Mouse (Mus musculus) adrenal gland (tissue): Measurements from ENCODE around the gene Btn1a1.

Experiments used
- intact Hi-C: fragments of 180-260 bp; cut with DNase I; formaldehyde crosslinking; loops from one replicate; pipeline ENCODE4 v1.15.1; 2025
- long read RNA-seq, 2 experiments: library from polyadenylated mRNA; unstranded; transcript quantifications; one replicate each; pipeline ENCODE4 v2.0.0; 2020; ENCODE audit warnings: borderline replicate concordance in 1 of 2; ENCODE audit not compliant: insufficient replicate concordance in 1 of 2

Gene Btn1a1
- long read RNA-seq, experiment 1, result 0 reads
- long read RNA-seq, experiment 2, result 0 reads

GRCm38 (mm10) chr13:23465600-23466109 is at the start of gene Btn1a1:
TSS of gene Btn1a1 (minus strand) at chr13:23465901.
- intact Hi-C loops, result no loop called here

- intact Hi-C loops, result loop anchor here (5.0 kb wide), 1 partner anchor 1498 kb away; no protein-coding TSS in a partner anchor
These were observed 49.6 kb upstream of the Btn1a1 start for GRCm38 (mm10) chr13:23515281-23515680.

GRCm38 (mm10) chr13:23513517-23513916 is 47.8 kb upstream of the Btn1a1 start:
- intact Hi-C loops, result no loop called here

GRCm38 (mm10) chr13:23510127-23510526 is 44.4 kb upstream of the Btn1a1 start:
- intact Hi-C loops, result no loop called here

DNA sequence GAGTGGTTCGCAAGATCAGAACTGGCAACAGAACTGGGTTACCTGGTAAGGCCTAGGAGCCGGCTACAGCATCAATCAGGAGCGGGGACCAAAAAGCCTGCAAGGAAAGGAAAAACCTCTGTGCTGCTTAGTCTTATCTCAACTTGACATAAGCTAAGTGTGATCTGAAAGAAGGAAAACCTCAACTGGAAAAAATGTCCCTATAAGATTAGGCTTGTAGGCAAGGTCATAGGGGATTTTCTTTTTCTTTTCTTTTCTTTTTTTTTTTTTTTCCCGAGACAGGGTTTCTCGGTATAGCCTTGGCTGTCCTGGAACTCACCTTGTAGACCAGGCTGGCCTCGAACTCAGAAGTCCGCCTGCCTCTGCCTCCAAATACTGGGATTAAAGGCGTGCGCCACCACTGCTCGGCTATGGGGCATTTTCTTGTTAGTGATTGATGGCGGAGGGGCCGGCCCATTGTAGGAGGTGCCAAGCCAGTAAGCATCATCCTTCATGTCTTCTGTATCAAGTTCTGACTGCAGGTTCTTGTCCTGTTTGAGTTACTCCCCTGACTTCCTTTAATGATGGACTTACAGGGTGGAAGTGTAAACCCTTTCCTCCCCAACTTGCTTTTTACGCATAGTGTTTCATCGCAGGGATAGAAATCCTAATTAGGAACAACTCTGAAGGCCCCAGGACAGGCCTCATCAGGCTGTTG is 41.3 kb upstream of the Btn1a1 start:
- intact Hi-C loops, result no loop called here

GRCm38 (mm10) chr13:23506351-23506750 is 40.6 kb upstream of the Btn1a1 start:
- intact Hi-C loops, result no loop called here

DNA sequence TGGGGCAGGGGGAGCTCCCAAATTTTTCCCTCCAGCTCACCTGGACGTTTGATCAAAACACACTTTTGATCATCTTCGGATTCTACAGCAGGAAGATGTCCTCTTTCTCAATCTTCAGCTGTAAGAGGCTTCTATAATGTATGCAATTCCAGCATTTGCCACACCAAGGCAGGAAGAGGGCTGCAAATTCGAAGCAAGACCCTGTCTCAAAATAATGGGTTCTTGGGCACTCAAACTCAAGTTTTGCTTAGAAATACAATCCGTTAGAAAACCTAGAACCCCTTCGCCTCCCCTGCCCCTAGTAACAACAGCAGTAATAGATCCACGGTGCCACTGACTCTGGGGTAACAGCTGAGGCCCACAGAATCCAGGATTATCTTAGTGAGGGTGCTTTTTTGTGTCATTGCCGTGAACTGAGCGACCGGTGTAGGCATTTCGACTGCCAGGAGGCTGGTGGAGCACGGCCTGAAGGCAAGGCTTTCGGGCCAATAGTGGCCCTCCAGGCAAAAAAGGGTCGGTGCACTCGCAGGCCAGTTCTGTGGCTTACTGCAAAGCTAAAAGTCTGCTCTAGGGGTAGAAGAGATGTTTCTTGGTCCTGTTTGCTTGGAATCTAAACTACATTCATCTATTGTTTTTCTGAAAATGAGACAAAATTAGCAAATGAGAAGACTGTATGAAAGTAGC is 40.1 kb upstream of the Btn1a1 start:
- intact Hi-C loops, result no loop called here

DNA sequence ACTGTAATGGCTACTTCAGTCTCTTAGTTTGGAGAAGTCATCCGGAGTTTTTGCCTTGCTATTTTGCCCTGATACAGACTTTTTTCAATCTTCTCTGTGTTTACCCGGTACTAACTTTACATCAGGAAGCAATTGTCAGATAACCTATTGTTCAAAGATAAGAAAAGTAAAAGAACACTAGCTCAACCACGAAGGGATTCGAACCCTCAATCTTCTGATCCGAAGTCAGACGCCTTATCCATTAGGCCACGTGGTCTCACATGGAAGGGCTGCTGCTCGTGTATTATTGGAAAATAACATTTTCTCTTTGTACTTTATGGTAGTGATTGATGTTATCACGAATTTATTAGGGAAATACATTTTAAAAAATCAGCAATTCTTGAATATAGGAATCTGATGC is 38.1 kb upstream of the Btn1a1 start:
- intact Hi-C loops, result no loop called here

DNA sequence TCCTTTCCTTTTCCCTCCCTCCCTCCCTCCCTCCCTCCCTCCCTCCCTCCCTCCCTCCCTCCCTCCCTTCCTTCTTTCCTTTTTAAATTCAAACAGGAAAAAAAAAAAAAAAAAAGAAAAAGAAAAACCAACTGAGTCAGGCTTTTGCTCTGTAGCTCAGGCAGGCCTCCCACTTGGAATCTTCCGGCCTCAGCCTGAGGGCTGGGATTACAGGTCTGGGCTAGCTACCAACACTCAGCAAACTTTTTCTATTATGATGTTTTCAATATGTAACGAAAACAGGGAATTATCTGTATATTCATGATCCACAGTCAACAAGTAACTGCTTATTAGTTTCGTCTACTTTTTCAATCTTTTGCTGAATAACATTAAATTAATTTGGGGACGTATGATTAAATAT is 37.2 kb upstream of the Btn1a1 start:
- intact Hi-C loops, result no loop called here

DNA sequence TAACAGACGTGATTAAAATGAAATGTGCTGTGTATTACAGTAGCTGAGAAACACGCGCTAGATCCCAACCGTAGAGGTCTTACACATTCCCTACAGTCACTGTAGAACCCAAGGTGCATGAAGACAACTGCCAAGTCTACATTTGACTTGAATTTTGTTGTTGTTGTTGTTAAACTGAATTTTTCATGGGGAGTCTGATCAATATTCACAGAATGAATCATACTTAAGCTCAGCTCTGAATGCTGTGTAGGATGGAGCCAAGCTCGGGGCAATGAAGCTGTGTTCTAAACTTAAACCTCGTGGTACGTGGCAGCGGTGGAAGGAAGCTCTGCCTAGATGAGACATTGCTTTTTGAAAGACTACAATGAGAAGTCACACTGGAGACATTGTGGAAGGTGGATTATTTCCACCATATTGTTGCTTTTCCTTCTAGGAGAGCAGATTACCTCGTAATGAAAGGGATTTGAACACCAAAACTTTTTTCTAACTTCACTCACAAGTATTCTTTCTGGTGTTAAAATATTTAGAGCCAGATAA is 36.4 kb upstream of the Btn1a1 start:
- intact Hi-C loops, result no loop called here

GRCm38 (mm10) chr13:23501511-23501910 is 35.8 kb upstream of the Btn1a1 start:
- intact Hi-C loops, result no loop called here

DNA sequence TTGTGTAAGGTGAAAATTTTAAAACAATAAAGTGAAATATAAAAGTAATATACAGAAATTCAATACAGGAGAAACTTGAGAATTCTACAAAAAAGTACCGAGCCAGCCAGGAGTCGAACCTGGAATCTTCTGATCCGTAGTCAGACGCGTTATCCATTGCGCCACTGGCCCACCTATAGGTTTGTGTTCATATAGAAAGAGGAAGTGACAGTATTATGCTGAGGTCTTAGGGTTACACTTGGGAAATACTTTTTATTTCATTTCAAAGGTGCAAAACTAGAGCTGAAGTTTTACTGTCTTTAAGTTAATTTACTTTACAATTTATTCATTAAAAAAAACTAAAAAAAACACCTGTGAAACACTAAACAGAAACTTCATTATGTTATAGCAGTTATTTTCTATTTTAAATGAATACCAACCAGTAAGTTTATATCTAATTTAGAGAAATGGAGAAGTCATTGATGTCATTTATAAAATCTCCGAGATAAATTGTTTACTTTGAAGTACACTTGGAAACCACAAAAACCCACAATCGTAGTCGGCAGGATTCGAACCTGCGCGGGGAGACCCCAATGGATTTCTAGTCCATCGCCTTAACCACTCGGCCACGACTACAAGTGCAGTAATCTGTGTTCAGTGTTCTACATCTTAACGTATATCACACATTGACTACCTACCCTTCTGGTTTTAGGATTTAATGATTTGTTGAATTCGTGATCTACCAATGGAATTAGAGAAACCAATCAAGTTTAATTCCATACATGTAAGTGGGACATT is 34.9 kb upstream of the Btn1a1 start:
- intact Hi-C loops, result no loop called here

DNA sequence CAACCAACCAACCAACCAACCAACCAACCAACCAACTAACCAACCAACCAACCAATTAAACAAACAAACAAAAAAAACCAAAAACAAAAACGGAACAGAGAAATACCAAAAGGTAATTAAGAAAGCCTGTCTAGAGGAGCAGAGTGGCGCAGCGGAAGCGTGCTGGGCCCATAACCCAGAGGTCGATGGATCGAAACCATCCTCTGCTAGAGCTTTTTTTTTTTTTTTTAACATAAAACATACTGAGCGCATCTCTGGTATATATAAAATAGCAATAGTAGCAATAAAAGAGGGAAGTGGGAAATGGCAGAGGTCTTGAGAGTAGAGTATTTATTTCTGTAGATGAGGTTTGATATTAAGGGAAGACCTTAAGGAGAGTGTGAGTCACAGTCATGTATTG is 34.2 kb upstream of the Btn1a1 start:
- intact Hi-C loops, result no loop called here

GRCm38 (mm10) chr13:23498653-23499052 is 33.0 kb upstream of the Btn1a1 start:
- intact Hi-C loops, result no loop called here

- intact Hi-C loops, result no loop called here
These were observed 32.1 kb upstream of the Btn1a1 start for GRCm38 (mm10) chr13:23497656-23498321.

- intact Hi-C loops, result no loop called here
These were observed 29.8 kb upstream of the Btn1a1 start for GRCm38 (mm10) chr13:23495526-23495925.

DNA sequence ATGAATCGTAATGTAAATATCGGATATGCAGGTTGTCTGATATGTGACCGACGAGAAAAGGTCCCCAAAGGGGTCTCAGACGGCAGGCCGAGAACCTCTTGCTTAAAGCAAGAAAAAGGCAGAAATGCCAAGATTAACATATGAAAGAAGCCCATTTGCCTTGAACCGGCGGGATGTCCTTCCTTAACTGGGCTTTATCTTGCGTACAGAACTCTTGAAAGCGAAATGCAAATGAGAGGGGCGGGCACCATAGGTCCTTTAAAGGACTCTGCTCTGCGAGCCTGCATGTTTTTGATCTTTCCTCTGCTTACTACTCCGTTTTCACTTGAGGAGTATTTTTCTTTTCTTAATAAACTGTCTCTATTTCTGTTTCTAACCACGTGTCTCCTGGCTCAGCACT is 26.3 kb upstream of the Btn1a1 start:
- intact Hi-C loops, result no loop called here

DNA sequence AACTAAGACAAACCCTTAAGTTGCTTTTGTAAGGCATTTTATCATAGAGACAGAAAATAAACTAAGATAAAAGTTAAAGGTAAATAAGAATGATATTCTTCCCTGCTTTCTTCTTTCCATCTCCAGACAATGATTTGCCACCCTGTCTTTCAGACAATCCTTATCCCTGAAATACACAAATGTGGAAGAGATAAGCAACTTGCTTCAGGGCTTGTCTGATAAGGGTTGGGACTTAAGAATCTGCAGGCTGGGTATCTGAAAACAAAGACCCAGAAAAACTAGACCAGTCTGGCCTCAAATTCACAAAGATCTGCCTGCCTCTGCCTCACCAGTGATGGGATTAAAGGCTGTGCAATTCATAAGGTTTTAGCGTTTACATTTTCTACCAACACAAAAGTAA is 25.6 kb upstream of the Btn1a1 start:
- intact Hi-C loops, result no loop called here

- intact Hi-C loops, result no loop called here
These were observed 25.2 kb upstream of the Btn1a1 start for GRCm38 (mm10) chr13:23490863-23491262.

DNA sequence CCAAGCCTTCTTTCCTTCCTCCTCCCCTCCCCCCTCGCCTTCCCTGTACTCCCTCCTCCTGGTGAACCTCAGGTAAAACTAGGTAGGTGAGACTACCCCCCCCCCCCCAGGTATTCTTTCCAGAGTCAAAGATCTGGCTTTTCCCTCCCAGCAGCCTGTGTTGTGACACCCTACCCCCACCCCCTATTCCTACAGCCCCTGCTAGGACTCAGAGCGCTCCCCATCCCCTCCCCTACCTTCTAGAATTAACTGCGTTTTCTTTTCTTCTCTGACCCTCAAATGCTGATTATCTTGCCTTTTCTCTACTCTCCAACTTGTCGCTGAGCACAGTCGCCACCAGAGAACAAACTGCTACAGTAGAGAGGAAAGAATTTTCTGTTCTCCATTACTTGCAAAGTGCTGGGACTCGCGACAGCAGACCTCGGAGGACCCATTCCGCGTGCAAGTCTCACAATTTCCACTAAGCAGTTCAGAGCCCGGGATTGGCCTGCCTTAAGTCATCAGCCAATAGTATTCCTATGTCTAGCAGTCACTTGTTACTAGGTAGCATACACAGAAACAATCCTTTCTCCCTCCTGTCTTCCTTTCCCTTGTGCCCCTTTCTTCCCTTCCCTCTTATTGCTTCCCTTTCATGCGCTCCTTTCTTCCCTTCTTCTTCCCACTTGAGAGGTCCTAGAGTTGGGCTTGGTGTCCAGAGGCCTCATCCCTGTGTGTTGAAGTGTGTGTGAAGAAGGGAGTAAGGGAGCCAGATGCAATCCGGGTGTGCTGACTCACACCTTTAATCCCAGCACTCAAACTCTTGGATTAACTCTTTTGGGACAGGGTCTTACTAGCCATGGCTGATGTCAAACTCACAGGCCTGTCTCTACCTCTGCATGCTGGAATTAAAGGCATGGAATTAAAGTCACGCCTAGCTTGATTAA is 23.0 kb upstream of the Btn1a1 start, which contains the start of gene Btn2a2:
Btn2a2 (minus strand) TSS at position 458 of the 923 bp plus-strand sequence.
- intact Hi-C loops, result no loop called here
